Mouse (Mus musculus): ENCODE measurements around the gene 5730455P16Rik.
"Not testable (repeated sequence)": the region's sequence is repeated elsewhere in the genome, so short reads cannot be mapped to it uniquely, and the experiment has no call there.

5730455P16Rik gene

DNA sequence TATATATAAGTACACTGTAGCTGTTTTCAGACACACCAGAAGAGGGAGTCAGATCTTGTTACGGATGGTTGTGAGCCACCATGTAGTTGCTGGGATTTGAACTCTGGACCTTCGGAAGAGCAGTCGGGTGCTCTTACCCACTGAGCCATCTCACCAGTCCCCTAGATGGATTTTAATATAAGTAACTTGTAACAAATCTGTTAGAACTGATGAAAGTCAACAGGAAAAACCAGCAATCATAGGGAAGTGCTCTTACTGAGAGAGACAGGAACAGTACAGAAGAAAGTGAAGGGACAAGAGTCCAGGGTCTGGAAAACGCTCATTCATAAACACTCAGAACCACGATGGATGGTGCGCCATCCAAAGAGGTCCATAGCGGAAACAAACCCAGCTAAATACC, 1.4 kb upstream of the 5730455P16Rik start:
- not testable (repeated sequence) for DNase-seq (ENCODE audit: low spot score)

DNA sequence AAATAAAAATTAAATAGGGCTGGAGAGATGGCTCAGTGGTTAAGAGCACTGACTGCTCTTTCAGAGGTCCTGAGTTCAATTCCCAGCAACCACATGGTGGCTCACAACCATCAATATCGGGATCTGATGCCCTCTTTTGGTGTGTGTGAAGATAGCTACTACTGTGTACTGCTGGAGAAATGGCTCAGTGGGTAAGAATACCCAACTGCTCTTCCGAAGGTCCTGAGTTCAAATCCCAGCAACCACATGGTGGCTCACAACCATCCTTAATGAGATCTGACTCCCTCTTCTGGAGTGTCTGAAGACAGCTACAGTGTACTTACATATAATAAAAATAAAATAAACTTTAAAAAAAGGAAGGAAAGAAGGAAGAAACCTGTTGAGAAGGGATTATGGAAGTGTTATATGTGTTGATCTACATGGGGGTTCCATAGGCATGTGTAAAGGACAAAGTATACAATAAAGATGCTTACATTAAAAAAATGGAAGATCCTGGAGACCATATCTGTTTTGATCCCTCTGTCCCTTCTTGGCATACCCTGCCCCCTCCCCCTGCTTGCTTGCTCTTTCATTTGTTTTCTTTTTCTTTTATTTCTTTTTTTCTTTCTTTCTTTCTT, 726 bp upstream of the 5730455P16Rik start:
- DNase-seq (ENCODE audit: low spot score): not testable (repeated sequence)

DNA sequence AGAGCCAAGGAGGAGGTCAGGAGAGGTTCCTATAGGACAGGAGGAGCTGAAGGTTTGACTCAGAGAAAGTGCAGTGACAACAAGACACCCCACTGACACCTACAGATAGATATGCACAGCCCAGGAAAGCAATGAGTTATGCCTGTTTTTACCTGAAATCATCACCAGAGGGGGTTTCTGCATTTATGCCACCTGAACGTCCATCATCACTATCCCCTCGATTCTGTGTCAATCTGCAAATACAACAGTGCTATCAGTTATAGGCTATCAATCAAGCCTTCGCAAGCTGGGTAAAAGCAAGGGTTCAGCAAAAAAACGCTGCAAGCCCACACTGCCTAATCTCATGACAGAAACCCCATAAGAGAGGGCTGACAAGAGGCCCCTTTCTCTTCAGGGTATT, 1.2 kb downstream of the 5730455P16Rik start:
- DNase-seq (ENCODE audit: low spot score): no peak

DNA sequence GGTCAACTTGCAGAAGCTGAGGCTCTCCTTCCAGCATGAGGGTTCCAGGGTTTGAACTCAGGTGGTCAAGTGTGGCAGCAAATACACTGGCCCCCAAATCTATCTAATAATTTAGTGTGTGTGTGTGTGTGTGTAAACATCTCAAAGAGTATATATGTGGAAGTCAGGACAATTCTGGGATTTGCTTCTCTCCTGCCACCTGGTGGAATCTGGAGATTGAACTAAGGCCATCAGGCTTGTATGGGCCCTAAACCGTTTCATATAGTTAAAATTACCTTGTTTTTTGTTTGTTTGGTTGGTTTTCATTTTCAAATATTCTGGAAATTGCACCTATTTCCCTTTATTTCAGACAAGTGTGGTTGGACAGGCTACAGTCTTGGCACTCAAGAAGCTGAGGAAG, 8.9 kb downstream of the 5730455P16Rik start:
- DNase-seq (ENCODE audit: low spot score): no peak

DNA sequence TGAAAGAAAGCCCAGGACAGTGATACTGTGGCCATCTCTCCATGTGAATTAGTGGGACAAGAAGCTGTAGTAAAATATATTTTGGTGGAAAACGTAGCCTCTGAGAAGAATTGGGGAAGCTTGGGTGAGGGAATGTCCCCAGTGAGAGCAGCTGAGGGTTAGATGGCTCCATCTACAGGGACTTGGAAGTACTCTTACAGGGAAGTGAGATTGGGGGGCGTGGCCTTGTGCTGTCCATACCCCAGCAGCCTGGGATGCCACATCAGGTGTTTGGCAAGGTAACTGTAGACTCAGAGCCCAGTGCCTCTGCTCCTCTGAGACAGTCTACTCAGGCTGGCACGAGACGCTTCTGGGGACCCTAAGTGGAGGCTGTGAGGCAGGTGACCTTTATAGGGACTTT, 23.0 kb downstream of the 5730455P16Rik start:
- DNase-seq (ENCODE audit: low spot score): no peak

DNA sequence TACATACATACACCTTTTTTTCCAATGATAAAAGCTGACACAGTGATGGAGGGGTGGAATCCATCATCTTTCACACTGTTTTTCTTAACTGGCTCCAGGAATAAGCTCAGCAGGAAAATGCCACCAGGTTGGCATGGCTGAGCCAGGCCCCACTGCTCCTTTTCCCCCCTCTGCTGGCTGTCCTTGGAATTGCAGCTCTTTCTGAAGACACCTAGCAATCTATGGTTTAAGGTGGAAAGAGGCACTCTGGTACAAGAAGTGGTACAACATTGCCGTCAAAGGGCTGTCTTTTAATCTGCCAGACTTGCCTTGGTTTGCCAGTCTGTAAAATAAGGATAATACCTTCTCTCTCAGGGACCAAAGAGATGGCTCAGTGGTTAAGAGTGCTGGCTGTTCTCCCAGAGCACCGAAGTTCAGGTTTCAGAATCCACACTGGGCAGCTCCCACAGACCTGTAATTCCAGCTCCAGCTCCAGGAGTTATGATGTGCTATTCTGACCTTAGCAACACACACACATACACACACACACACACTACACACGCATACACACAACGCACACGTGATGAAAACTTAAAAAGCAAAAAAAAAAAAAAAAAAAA, 25.9 kb downstream of the 5730455P16Rik start:
- peak; percentile 78 for DNase-seq (ENCODE audit: low spot score)

DNA sequence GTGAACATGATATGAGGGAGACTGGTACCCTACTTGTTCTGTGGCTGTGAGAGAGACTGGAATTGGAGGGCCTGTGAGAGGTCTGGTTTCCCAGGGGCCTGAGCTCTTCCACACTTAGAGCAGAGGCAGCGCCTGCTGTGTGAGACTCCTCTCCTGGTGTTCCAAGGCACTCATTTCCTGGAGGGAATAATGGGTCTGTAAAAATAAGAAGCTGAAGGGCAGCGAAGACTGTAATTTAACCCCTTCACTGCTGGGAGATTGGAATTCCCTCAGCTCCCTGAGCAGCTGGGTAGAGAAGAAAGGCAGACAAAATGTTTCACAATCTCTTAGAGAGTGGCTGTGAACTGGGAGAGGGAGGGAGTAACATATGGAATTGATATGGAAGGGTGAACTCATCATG, 35.4 kb downstream of the 5730455P16Rik start:
- DNase-seq (ENCODE audit: low spot score): no peak

DNA sequence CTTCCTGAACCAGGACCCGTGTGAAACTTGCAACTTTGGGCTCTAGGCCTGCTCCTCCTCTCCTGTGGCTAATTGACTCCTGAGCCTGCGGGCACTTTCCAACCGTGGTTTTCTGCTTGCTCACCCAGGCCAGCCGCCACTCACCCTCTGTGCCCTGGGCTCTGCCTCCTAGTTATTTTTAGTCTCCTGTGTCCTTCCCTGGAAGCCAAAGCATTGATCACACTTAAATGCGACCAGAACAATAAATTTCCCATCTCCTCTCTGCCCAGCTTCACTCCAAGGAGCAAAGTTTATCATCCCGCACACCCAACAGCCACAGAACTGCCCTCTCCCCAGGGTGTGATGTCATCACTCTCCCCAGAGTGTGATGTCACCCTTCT, 41.5 kb downstream of the 5730455P16Rik start:
- no peak for DNase-seq (ENCODE audit: low spot score)

DNA sequence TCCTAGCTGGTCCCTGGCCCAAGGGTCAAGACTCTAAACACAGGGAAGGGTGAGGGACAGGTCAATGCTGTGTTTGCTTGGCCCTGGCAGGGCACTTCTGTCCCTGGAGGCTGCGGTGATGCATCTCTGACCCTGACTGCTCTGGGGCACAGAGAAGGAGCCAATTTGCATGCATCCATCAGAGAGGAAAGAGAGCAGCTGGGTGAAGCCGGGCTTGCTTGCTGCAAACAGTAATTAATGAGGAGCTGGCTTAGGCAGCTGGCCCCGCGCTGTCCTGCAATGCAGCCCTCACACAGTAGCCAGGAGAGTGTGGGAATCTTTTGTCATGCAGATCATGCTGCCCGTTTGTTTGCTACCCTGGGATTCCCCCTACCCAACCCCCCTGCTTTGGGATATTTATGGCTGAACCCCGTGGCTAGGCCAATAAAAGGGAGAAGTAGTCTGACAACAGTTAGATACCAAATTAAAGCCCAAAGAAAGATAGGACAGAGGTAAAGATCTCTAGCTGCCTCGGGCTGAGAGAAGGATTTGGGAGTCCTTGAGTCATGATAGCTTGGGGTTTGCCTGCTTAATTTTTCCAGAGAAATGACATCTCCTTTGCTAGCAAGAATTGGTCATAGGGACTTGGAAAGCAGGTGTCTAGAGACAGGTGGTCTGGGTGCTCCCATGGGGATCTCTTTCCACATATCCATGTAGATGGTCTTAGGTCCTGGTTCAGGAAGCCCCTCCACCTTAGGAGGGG, 42.1 kb downstream of the 5730455P16Rik start:
- no peak for DNase-seq (ENCODE audit: low spot score)

DNA sequence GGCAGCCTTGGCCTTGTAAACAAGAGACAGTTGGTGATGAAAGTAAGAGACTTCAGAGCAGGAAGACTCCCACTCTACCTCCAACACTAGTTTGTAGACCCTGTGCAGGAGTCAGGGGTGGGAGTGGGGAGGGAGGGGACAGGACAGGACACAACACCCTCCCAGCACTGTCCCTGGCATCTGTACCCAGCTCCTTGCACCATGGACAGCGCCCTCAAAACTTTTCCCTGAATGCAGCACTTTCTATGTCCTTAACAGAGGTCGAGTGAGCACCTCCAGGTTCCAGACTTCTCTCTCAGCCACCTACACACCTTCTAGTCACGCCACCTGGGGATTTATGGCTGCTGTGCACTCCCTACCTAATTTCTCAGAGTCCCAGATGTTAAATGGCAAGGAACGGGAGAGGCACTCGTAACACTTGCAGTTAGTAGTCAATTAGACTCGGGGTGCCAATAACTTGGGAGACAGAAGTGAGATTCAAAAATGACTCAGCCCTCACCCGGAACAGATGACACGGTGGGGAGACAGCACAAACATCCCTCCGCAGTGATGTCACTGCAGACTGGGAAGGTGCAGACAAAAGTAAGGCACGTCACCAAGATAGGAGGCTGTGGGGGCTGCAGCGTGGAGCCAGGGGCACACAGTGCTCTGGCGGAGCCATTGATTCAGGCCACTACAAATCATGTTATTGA, 45.0 kb downstream of the 5730455P16Rik start:
- DNase-seq (ENCODE audit: low spot score): no peak

DNA sequence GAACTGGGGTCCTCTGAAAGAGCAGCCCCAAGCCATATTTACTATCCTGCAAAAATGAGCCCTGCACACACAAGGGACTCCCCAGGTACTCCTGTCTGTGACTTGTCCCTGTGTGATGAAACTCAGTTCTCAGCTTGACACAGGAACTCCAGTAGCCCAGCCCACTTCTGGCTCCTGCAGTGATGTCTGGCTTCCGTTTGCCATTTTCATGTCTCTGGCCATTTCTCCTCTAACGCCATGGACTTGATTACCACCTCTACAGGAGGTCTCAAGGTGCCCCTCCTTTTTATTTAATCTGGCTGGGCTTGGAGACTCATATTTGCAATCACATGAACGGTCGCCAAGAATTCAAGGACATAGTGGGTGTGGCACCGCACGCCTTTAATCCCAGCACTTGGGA, 53.2 kb downstream of the 5730455P16Rik start:
- DNase-seq (ENCODE audit: low spot score): no peak

DNA sequence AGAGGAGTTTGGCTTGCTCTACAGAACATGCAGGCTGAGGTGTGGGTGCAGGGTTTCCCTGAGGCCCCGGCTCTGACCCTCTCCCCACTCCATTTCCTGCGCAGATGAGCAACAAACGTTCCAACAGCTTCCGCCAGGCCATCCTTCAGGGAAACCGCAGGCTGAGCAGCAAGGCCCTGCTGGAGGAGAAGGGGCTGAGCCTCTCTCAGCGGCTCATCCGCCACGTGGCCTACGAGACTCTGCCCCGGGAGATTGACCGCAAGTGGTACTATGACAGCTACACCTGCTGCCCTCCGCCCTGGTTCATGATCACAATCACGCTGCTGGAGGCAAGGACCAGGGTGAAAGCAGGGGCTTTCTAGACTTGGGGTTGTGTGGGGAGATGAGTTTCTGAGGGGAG, 54.6 kb downstream of the 5730455P16Rik start:
- no peak for DNase-seq (ENCODE audit: low spot score)

DNA sequence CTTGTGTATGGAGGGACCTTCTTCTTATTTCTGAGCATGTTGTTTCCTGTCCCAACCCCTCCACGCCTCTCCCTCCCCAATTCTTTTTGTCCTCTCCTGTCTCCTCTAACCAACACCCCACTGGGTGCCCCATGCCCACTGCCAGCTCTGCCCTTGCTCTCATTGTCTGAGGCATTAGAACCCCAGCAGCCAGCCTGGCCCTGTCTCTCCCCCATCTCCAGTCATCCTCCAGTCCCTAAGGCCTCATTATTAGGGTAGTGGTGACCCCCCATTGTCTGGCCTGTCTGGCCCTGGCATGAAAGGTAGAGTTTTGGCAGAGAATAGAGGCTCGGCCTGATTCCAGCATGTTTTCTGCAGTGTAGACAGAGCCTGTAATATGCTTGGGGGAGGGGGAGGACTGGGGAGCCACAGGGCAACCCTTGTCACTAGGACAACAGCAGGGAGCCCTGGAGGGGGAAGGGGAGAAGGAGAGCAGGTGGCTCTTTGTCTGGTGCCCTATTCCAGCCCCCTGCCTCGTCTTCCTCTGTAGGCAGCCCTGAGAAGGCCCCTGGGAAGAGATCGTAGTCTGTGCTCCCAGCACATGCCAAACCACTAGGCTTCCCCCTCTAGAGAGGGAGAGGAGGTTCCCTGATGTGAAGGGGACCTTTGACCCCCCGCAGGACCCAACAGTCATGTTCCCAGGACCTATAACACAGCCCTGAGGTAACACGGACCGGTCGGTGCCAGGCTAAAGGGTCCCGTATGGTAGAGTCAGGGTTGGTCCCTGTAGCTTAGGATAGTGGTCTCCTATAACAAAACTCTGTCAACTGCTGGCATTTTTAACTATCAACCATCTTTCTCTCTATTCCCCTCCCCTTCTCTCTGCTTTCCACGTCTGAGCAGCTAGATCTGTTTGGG, 61.8 kb downstream of the 5730455P16Rik start:
- DNase-seq (ENCODE audit: low spot score): no peak

DNA sequence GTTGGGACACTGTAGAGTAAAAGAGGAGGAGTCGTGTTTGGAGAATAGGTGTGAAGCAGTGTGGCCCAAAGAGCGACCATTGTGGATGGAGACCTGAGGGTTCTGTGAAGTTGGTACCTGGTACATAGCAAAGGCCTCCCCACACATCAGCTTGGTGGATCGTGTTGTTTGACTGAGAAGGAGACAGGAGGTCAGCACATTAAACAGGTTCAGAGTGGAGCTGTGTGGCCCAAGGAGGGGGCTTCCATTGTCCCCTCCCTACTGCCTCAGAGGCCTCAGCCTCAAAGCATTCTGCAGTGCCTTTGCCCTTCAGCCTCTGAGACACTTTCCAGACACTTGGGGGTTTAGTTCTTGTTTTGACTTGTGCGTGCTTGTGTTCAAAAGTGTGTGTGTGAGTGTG, 63.9 kb downstream of the 5730455P16Rik start:
- DNase-seq (ENCODE audit: low spot score): no peak

DNA sequence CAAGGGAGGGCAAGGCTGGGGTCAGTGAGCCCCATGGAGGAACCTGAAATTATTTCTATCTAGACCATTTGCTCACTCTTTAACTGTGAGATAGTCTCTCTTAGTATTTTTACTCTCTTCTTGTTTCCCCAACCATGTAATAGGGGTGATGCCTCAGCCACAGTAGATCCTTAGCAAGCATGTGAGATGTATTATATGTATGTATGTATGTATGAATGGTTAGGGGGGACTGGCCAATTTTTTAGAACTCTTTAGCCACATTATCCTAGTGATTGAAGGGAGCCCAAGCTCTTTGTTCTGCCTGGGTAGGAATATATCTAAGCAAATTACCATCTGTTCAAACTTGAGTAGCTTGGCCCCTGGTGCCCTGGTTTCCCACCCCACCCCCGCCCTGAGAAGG, 64.4 kb downstream of the 5730455P16Rik start:
- DNase-seq (ENCODE audit: low spot score): no peak

DNA sequence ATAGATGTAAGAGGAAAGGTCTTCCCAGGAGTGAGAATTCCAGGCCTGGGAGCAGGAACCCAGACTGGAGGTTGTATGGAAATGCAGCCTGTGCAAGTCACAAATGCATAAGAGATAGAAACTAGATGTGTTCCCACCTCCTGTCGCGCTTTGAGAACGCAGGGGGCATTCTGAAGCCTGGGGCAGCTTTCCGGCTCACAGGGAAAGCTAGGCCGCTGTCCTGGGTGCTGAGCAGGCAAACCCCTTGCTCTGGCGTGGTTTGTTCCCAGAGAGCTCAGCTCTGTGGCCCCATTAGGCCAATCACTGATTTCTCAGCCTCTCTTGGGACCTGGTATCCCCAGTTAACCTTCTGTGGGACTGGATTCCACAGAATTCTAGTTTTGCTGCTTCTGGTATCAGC, 65.3 kb downstream of the 5730455P16Rik start:
- no peak for DNase-seq (ENCODE audit: low spot score)

DNA sequence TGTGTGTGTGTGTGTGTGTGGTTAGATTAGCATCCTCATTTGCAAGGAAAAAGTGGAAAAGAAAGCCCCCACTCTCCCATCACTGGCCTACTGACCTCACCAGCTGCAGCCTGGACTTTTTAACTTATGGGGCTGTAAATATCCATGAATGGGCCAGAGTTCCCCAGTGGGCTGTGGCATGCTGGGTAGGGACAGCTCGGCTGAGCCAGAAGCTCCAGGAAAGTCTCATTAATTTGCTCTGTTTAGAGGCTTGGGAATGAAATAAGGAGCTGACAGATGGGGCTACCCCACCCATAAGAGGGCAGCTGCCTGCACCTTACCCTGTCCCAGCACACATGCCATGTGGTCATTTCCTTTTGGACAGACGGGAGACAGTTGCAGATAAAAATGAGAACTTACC, 65.8 kb downstream of the 5730455P16Rik start:
- no peak for DNase-seq (ENCODE audit: low spot score)

DNA sequence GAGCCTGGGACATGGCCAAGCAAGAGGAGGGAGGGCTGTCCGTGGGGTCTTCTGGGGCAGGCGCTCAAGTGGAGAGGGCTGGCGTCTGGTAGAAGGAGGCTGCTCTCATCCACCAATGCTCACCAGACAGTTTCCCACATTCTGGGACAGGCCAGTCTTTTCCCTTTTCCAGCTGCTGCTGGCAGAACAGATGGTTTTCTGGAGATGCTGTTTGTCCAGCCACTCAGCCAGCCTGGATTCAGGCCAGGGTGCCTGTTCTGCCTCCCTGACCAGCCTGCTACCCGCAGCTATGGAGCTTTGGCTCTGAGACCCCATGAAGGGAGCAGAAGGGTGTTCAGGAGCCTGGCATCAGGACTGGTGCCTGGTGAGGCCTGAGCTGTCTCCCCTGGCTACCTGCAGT, 66.6 kb downstream of the 5730455P16Rik start:
- DNase-seq (ENCODE audit: low spot score): no peak

Data from lung, postnatal 25 days (tissue).